Mouse (Mus musculus): Measurements from ENCODE around the gene Prss46. TPM values are rescaled to one million over a fixed set of nuclear protein-coding genes. Genes with fewer than 3 reads are reported as not detected.
A peak's percentile ranks its signal among the peaks of the same experiment; 100 is the strongest.

Prss46 gene
- total and polyA plus RNA-seq, 2 experiments, result not detected

- no peak overlapping the region for H3K4me3 ChIP-seq (ENCODE audit: insufficient read depth, low read depth, low read length)
- no peaks in the 10 kb centered on the region for H3K36me3 ChIP-seq (ENCODE audit: control insufficient read depth, insufficient read depth, low read length)
- H3K27me3 ChIP-seq (ENCODE audit: control insufficient read depth, insufficient read depth, low read length), result no peaks in the 10 kb centered on the region
- H3K4me1 ChIP-seq (ENCODE audit: control insufficient read depth, insufficient read depth, low read length), result no peaks in the 10 kb centered on the region
- DNase-seq (ENCODE audit: extremely low read depth, low read depth, low spot score), result no peak
- WGBS, result 84% methylated on average over 7 of the region's 7 CpGs
- TF ChIP-seq CTCF (IDR thresholded peaks at IDR 0.05; ENCODE audit: low read depth, low read length) (no peak), POLR2A (IDR thresholded peaks at IDR 0.05; ENCODE audit: extremely low read depth, insufficient read depth, low read length) (no peak)
- no peak overlapping the region for H3K9ac ChIP-seq (ENCODE audit: low read depth, low read length)
- H3K79me2 ChIP-seq (ENCODE audit: control insufficient read depth, insufficient read depth, low read length), result no peaks in the 10 kb centered on the region
- no peak overlapping the region for H3K27ac ChIP-seq (replicated peaks; ENCODE audit: insufficient read depth, low read depth, low read length)
Measured at GRCm38 (mm10) chr9:110849162-110849561, 4.9 kb downstream of the Prss46 start.

GRCm38 (mm10) chr9:110855903-110856302 is 11.6 kb downstream of the Prss46 start:
- no peak for DNase-seq (ENCODE audit: extremely low read depth, low read depth, low spot score)
- Histone ChIP-seq H3K27me3 (ENCODE audit: control insufficient read depth, insufficient read depth, low read length) (peaks cover 10% of the 10 kb centered on the region; the same call in 1 of the 2 replicates), H3K79me2 (ENCODE audit: control insufficient read depth, insufficient read depth, low read length) (no peaks in the 10 kb centered on the region), H3K27ac (replicated peaks; ENCODE audit: insufficient read depth, low read depth, low read length) (no peak overlapping the region), H3K36me3 (ENCODE audit: control insufficient read depth, insufficient read depth, low read length) (no peaks in the 10 kb centered on the region), H3K4me3 (ENCODE audit: insufficient read depth, low read depth, low read length) (no peak overlapping the region), H3K4me1 (ENCODE audit: control insufficient read depth, insufficient read depth, low read length) (0 out of 2 replicates have a peak, but pooled peaks cover 3% of the 10 kb centered on the region), H3K9ac (ENCODE audit: low read depth, low read length) (no peak overlapping the region)
- TF ChIP-seq CTCF (IDR thresholded peaks at IDR 0.05; ENCODE audit: low read depth, low read length) (no peak), POLR2A (IDR thresholded peaks at IDR 0.05; ENCODE audit: extremely low read depth, insufficient read depth, low read length) (no peak)
- WGBS, result 79% methylated on average over 7 of the region's 7 CpGs

- Histone ChIP-seq H3K4me1 (ENCODE audit: control insufficient read depth, insufficient read depth, low read length) (0 out of 2 replicates have a peak, but pooled peaks cover 3% of the 10 kb centered on the region), H3K36me3 (ENCODE audit: control insufficient read depth, insufficient read depth, low read length) (no peaks in the 10 kb centered on the region), H3K9ac (ENCODE audit: low read depth, low read length) (no peak overlapping the region), H3K27me3 (ENCODE audit: control insufficient read depth, insufficient read depth, low read length) (peaks cover 10% of the 10 kb centered on the region; the same call in 1 of the 2 replicates), H3K27ac (replicated peaks; ENCODE audit: insufficient read depth, low read depth, low read length) (no peak overlapping the region), H3K79me2 (ENCODE audit: control insufficient read depth, insufficient read depth, low read length) (no peaks in the 10 kb centered on the region), H3K4me3 (ENCODE audit: insufficient read depth, low read depth, low read length) (no peak overlapping the region)
- no peak for DNase-seq (ENCODE audit: extremely low read depth, low read depth, low spot score)
- WGBS, result 49% methylated on average over 4 of the region's 4 CpGs
- TF ChIP-seq POLR2A (IDR thresholded peaks at IDR 0.05; ENCODE audit: extremely low read depth, insufficient read depth, low read length), result no peak
- no peak for TF ChIP-seq CTCF (IDR thresholded peaks at IDR 0.05; ENCODE audit: low read depth, low read length)
Measured at GRCm38 (mm10) chr9:110856920-110857319, 12.6 kb downstream of the Prss46 start.

- Histone ChIP-seq H3K36me3 (ENCODE audit: control insufficient read depth, insufficient read depth, low read length) (no peaks in the 10 kb centered on the region), H3K4me1 (ENCODE audit: control insufficient read depth, insufficient read depth, low read length) (0 out of 2 replicates have a peak, but pooled peaks cover 3% of the 10 kb centered on the region), H3K4me3 (ENCODE audit: insufficient read depth, low read depth, low read length) (no peak within 1 kb of the TSS), H3K79me2 (ENCODE audit: control insufficient read depth, insufficient read depth, low read length) (no peaks in the 10 kb centered on the region), H3K27ac (replicated peaks; ENCODE audit: insufficient read depth, low read depth, low read length) (no peak within 1 kb of the TSS), H3K9ac (ENCODE audit: low read depth, low read length) (no peak within 1 kb of the TSS), H3K27me3 (ENCODE audit: control insufficient read depth, insufficient read depth, low read length) (peaks cover 10% of the 10 kb centered on the region; the same call in 1 of the 2 replicates)
- peak; percentile 63 for TF ChIP-seq CTCF (IDR thresholded peaks at IDR 0.05; ENCODE audit: low read depth, low read length)
- no peak for TF ChIP-seq POLR2A (IDR thresholded peaks at IDR 0.05; ENCODE audit: extremely low read depth, insufficient read depth, low read length)
- DNase-seq (ENCODE audit: extremely low read depth, low read depth, low spot score), result no peak
- 25% methylated on average over 50 of the region's 50 CpGs for WGBS
Measured at GRCm38 (mm10) chr9:110857781-110858472, 13.6 kb downstream of the Prss46 start, which contains the start of gene Prss50. TSS of gene Prss50 (plus strand) at chr9:110857967.

GRCm38 (mm10) chr9:110858523-110858922 is 14.2 kb downstream of the Prss46 start:
- peaks cover 10% of the 10 kb centered on the region; the same call in 1 of the 2 replicates for H3K27me3 ChIP-seq (ENCODE audit: control insufficient read depth, insufficient read depth, low read length)
- TF ChIP-seq CTCF (IDR thresholded peaks at IDR 0.05; ENCODE audit: low read depth, low read length), result no peak
- H3K9ac ChIP-seq (ENCODE audit: low read depth, low read length), result no peak overlapping the region
- H3K4me1 ChIP-seq (ENCODE audit: control insufficient read depth, insufficient read depth, low read length), result 0 out of 2 replicates have a peak, but pooled peaks cover 3% of the 10 kb centered on the region
- H3K4me3 ChIP-seq (ENCODE audit: insufficient read depth, low read depth, low read length), result no peak overlapping the region
- no peaks in the 10 kb centered on the region for H3K36me3 ChIP-seq (ENCODE audit: control insufficient read depth, insufficient read depth, low read length)
- DNase-seq (ENCODE audit: extremely low read depth, low read depth, low spot score), result no peak
- no peak overlapping the region for H3K27ac ChIP-seq (replicated peaks; ENCODE audit: insufficient read depth, low read depth, low read length)
- WGBS, result 77% methylated on average over 5 of the region's 5 CpGs
- no peaks in the 10 kb centered on the region for H3K79me2 ChIP-seq (ENCODE audit: control insufficient read depth, insufficient read depth, low read length)

All from liver, adult 2 months (tissue).